Mouse (Mus musculus) gastrocnemius, postnatal 14 days (tissue): Measurements from ENCODE around the gene Man1c1. TPM values are rescaled to one million over a fixed set of nuclear protein-coding genes. Genes with fewer than 3 reads are reported as not detected.

Experiments
- microRNA-seq, 2 experiments: library from miRNA; unstranded; fragments of <30 nt; microRNA quantifications; one replicate each; pipeline ENCODE4 v1.2.0; 2021
- total RNA-seq, 2 experiments: library from RNA; stranded (reverse); gene quantifications; 2 replicates each; pipeline ENCODE4 v1.2.3; 2021

Man1c1 gene
- total RNA-seq, 2 experiments from 2014 or later = 7.9 to 9.5 TPM

Small RNA genes within 50 kb of the gene (microRNA-seq; reads per million reads assigned to microRNA genes)
- gene Mir6403 = 0 reads per million in 2 experiments

Other genes with a start within 250 kb of the Man1c1 start
- 10 to 100 TPM; 29.4 to 37.7 TPM for gene Stmn1, start 236.0 kb downstream of the Man1c1 start, total RNA-seq
- gene Paqr7, start 207.6 kb downstream of the Man1c1 start, total RNA-seq = 1 to 10 TPM; 3.9 to 5.4 TPM
- under 1 TPM; 0.29 to 0.86 TPM for gene Aunip, start 193.3 kb downstream of the Man1c1 start, total RNA-seq
- 100 to 1,000 TPM; 113 to 118 TPM for gene Mtfr1l, start 168.9 kb downstream of the Man1c1 start, total RNA-seq
- gene Selenon, start 152.1 kb downstream of the Man1c1 start, total RNA-seq = 10 to 100 TPM; 16.4 to 18.5 TPM
- gene Ldlrap1, start 63.7 kb upstream of the Man1c1 start, total RNA-seq = 10 to 100 TPM in 1 of 2 experiments, 1 to 10 TPM in 1; 9.2 to 10.2 TPM
- gene Maco1, start 149.1 kb upstream of the Man1c1 start, total RNA-seq = 10 to 100 TPM; 13.6 to 14.5 TPM
- under 1 TPM; 0.20 to 0.39 TPM for gene Rhd, start 160.2 kb upstream of the Man1c1 start, total RNA-seq
- gene Tmem50a, start 210.7 kb upstream of the Man1c1 start, total RNA-seq = 10 to 100 TPM; 41.1 to 45.9 TPM
- 100 to 1,000 TPM in 1 of 2 experiments, 10 to 100 TPM in 1; 76.9 to 163 TPM for gene Rsrp1, start 219.3 kb upstream of the Man1c1 start, total RNA-seq
- gene Syf2, start 226.6 kb upstream of the Man1c1 start, total RNA-seq = 10 to 100 TPM; 34.1 to 39.6 TPM